Mouse (Mus musculus) activated CD4-positive, CD25-positive, alpha-beta regulatory T cell, adult 9 weeks (primary cell): ENCODE results near the gene Btbd6. TPM values are rescaled to one million over a fixed set of nuclear protein-coding genes. Genes with fewer than 3 reads are reported as not detected.

ENCODE experiments used
- polyA plus RNA-seq: library from polyadenylated mRNA; unstranded; fragments of 100-300 nt; shearing (Covaris generic); gene quantifications from one replicate; pipeline ENCODE4 v1.2.1, GENCODE M21; 2017

Gene Btbd6
- polyA plus RNA-seq, result 7.9 TPM

GRCm38 (mm10) chr12:112976371-112977073, at the start of gene Btbd6:
Gene Btbd6 (plus strand): TSS chr12:112976482.

GRCm38 (mm10) chr12:112929562-112930352, 46.5 kb upstream of the Btbd6 start, which contains the start of gene Jag2:
Gene Jag2 (minus strand): TSS chr12:112929776.

GRCm38 (mm10) chr12:112941776-112942713, 34.2 kb upstream of the Btbd6 start, which contains the start of gene Nudt14:
Gene Nudt14 (minus strand): TSS chr12:112942124.

GRCm38 (mm10) chr12:113000294-113001132, 24.2 kb downstream of the Btbd6 start, which contains the start of gene Brf1:
Gene Brf1 (minus strand): TSS chr12:113000704.

GRCm38 (mm10) chr12:113013604-113014558, 37.6 kb downstream of the Btbd6 start, which contains the start of gene Pacs2:
Gene Pacs2 (plus strand): TSS chr12:113014508.

Other genes starting within 250 kb of the Btbd6 start
- gene Pld4, start 215.8 kb upstream of the Btbd6 start, polyA plus RNA-seq, result 5.2 TPM
- gene Ahnak2, start 173.8 kb upstream of the Btbd6 start, polyA plus RNA-seq, result not detected
- not detected for gene Clba1, start 167.5 kb upstream of the Btbd6 start, polyA plus RNA-seq
- gene Cdca4, start 147.1 kb upstream of the Btbd6 start, polyA plus RNA-seq, result 89.7 TPM
- gene Gpr132, start 108.3 kb upstream of the Btbd6 start, polyA plus RNA-seq, result 32.9 TPM
- gene Jag2, start 46.7 kb upstream of the Btbd6 start, polyA plus RNA-seq, result 1.0 TPM
- gene Nudt14, start 34.4 kb upstream of the Btbd6 start, polyA plus RNA-seq, result 48.1 TPM
- gene Brf1, start 24.2 kb downstream of the Btbd6 start, polyA plus RNA-seq, result 17.5 TPM
- 3.6 TPM for gene Pacs2, start 38.0 kb downstream of the Btbd6 start, polyA plus RNA-seq
- gene Tex22, start 98.0 kb downstream of the Btbd6 start, polyA plus RNA-seq, result 0.54 TPM
- gene Mta1, start 121.8 kb downstream of the Btbd6 start, polyA plus RNA-seq, result 3.0 TPM
- 7.3 TPM for gene Crip2, start 163.8 kb downstream of the Btbd6 start, polyA plus RNA-seq
- gene Crip1, start 169.8 kb downstream of the Btbd6 start, polyA plus RNA-seq, result 1,248 TPM
- 8.7 TPM for gene Tedc1, start 179.9 kb downstream of the Btbd6 start, polyA plus RNA-seq
- not detected for gene Tmem121, start 209.4 kb downstream of the Btbd6 start, polyA plus RNA-seq